Mouse (Mus musculus) bone marrow macrophage, adult 2 months (primary cell): ENCODE measurements around the gene Chchd3.

ENCODE experiments used
- CTCF ChIP-seq: IDR thresholded peaks from 2 replicates; pipeline ENCODE4 v1.5.1; 2012; ENCODE audit warnings: low read depth, mild to moderate bottlenecking, low read length, moderate library complexity
- POLR2A ChIP-seq: IDR thresholded peaks from 2 replicates; pipeline ENCODE4 v1.6.1; 2012; ENCODE audit warnings: mild to moderate bottlenecking, low read depth, low read length, borderline replicate concordance

GRCm38 (mm10) chr6:32931106-32931770 lies 128.8 kb downstream of the Chchd3 start:
- TF ChIP-seq CTCF (no peak), POLR2A (no peak)
